Mouse (Mus musculus) right cerebral cortex, postnatal 25 days (tissue): ENCODE data around the gene Cenpt.

Experiments used
- DNase-seq: peaks from one replicate; pipeline ENCODE4 v3.0.0; 2022

Gene Cenpt

DNA sequence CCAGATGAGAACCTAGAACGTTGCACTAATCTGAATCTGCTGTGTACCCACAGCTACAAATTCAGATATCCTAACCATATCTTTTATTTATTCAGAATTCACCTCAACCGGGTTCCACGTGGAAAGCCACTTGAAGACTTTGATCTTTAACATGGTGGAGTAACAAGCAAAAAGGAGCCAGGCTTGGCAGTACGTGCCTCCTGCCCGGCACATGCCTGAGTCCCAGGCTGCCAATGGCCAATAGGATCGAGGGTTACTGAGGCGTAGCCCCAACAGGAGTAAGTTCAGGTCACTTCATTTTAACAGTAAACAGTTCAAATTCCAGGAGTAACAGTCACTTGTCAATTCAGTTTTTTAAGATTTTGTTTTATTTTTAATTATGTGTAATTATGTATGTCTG lies 48.3 kb downstream of the Cenpt start:
- DNase-seq, result no peak

DNA sequence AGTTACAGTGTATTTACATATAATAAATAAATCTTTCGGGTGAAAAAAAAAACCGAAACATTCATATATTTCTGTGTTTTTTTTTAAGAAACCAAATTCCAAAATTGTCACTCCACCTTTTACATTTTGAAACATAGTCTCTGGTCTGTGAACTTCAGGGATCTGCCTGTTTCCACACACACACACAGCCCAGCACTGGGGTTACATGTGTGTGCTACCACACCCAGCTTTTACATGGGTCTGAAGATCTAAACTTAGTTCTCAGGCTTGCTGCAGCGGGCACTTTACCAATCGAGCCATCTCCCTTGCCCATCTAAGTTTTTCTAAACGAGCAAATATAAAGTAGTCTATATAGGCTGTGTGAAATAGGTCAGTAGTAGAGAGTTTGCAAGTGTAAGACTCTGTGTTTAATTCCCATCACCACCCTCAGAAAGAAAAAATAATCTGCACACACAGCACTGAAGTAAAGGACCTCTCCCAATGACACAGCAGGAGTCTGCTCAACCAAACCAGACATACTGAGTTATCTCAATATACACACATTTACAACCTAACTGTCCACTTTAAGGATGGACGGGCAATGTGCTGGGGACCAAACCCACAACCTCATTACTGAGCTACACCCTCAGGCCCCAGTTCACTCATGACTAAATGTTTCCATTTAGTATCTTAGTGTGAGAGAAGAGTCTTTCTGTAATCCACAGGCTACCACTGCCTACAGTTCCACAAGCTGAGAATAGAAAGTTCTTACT lies 51.7 kb downstream of the Cenpt start:
- no peak for DNase-seq

DNA sequence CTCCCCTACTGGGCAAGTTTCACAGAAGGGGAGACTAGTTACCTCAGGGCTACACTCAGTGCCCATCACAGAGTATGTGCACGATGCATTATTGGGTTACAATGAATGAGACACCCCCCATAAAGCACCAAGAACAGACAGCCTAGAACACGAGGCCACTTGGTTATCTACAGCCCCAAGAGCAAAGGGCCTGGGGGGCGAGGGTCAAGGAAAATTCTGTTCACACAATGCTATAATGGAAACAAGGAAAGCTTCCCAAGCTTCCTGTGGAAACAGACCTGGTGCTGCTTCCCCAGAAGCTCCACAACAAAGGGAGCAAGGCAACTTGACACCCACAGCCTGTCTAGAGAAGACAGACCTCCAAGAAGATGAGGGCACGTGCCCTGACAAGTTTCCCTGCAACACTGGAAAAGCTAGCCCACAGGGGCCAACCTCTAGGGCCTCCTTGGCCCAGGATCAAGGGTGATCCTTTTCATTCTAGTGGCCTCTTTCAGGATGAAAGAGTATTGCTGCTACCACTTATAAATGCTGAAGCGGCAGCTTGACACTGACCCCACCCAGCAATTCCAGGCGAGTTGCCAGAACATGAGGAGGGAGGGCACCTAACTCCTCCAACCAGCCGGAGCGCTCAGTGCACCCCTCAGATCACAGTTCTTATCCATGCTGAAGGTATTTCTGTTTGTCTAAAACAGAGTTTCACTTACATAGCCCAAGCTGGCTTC lies 53.8 kb downstream of the Cenpt start:
- DNase-seq, result no peak

DNA sequence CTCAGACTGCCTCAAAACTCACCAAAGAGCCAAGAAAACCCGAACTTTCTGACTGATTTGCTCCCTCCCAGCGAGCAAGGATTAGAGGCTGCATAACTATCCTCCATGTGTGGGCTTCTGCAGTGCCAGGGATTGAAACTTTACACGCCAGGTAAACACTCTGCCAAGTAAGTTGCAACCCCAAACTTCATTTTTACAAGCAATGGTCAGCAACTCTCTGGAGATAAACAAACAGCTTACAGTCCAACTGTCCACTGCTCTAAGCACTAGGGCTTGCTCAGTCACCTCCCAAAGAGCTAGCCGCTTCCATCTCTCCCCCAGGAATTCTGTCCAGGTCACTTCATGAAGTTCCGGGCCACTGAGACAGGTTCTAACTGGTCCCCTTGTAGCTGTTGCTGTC lies 54.7 kb downstream of the Cenpt start:
- no peak for DNase-seq

DNA sequence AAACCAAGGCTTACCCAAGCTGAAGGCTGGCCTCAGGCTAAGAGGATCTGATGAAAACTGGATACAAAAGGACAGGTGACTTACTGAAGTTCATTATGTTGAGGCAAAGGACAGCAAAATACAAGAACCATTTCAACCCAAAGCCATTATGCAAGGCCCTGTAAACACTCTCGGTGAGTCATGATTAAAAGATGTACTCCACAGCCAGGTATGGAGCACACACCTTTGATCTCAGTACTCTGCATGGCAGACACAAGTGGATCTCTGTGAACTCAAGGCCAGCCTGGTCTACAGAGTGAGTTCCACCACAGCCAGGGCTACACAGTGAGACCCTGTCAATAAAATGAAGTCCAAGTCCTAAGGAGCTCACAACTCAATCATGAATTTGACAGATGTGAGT lies 57.3 kb downstream of the Cenpt start:
- no peak for DNase-seq
